Mouse (Mus musculus) thymus, postnatal 10 days (tissue): Measurements from ENCODE around the gene Zfp735.

ENCODE experiments used
- DNase-seq, 2 experiments: peaks; one replicate each; pipeline ENCODE4 v3.0.0; 2021; ENCODE audit warnings: low spot score in 2 of 2

Gene Zfp735

GRCm38 (mm10) chr11:73688478-73688877 lies at the start of gene Zfp735:
Zfp735 (plus strand) TSS chr11:73688778.
- no peak for DNase-seq

DNA sequence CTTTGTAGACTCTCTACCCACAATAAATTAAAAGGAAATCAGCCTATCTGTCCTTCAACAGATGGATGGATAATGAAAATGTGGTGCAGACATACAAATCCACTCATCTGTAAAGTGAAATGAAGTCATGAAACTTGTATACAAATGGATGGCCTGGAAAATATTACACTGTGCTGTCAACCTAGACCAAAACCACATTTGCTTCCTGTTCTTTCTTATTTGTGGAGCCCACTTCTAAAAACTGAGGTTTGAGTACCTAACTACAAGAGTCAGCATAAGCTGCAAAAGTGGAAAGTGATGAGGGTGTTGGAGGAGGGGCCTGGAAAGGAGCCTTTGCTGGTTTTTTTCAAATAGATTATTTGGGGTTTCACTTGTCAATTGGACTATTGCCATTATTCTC lies 70.5 kb downstream of the Zfp735 start:
- DNase-seq = no peak
